Mouse (Mus musculus): Measurements from ENCODE around the gene Zg16. TPM values are rescaled to one million over a fixed set of nuclear protein-coding genes. Genes with fewer than 3 reads are reported as not detected.
A peak's percentile ranks its signal among the peaks of the same experiment; 100 is the strongest.

The Zg16 gene
- polyA plus RNA-seq, 1 experiment from 2014 or later, result not detected

- no peaks in the 10 kb centered on the region for H3K9me3 ChIP-seq
- H3K36me3 ChIP-seq, result peaks cover 83% of the 10 kb centered on the region
- no peak overlapping the region for H3K27ac ChIP-seq
- H3K4me1 ChIP-seq, result peaks cover 11% of the 10 kb centered on the region
- ATAC-seq (ENCODE audit: low FRiP score, low read depth), result no peak
- 82% methylated on average over 1 of the region's 1 CpGs for WGBS
- no peaks in the 10 kb centered on the region for H3K27me3 ChIP-seq
- H3K9ac ChIP-seq, result no peak overlapping the region
- no peak overlapping the region for H3K4me3 ChIP-seq
- H3K4me2 ChIP-seq (replicated peaks), result no peak overlapping the region
Observed at GRCm38 (mm10) chr7:127031244-127031643, 55.9 kb downstream of the Zg16 start.

DNA sequence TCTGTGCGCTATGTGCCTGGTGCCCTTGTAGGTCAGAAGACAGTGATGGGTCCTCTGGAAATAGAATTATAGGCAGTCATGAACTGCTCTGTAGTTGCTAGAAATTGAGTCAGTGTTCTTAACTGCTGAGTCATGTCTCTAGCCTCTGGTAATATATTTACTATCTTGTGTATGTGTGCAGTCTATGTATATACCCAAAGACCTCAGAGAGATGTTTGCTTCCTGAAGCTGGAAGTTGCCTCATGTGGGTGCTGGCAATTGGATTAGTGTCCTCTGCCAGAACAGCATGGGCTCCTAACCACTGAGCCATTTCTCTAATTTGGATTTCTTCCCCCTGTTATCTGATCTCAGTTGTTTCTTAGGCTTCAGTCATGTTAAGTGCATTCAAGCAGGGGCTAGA, 57.0 kb downstream of the Zg16 start:
- Histone ChIP-seq H3K27me3 (no peaks in the 10 kb centered on the region), H3K36me3 (peaks cover 74% of the 10 kb centered on the region), H3K9ac (no peak overlapping the region), H3K9me3 (no peaks in the 10 kb centered on the region), H3K4me3 (no peak overlapping the region), H3K4me1 (peaks cover 11% of the 10 kb centered on the region), H3K27ac (no peak overlapping the region), H3K4me2 (replicated peaks) (no peak overlapping the region)
- no peak for ATAC-seq (ENCODE audit: low FRiP score, low read depth)
- 97% methylated on average over 1 of the region's 1 CpGs for WGBS

DNA sequence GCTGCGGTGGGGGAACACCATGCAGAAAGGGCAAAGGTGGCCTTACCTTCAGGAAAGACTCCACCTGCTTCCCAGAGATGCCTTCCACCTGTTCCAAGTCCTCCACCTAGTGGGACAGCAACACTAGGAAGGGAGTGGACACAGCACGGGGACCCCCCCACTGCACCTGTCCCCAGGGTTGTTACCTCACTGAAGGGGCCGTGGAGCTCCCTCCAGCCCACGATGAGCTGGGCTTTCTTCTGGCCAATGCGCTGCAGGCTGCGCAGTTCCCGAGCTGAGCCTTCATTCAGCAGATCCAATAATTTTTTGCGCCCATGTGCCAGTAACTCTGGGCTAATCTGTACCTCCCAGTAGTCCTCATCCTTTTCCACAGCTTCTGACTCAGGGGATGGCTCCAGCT, 59.2 kb downstream of the Zg16 start:
- H3K36me3 ChIP-seq, result peaks cover 70% of the 10 kb centered on the region
- WGBS, result 63% methylated on average over 8 of the region's 8 CpGs
- H3K4me1 ChIP-seq, result peaks cover 31% of the 10 kb centered on the region
- no peaks in the 10 kb centered on the region for H3K27me3 ChIP-seq
- H3K4me2 ChIP-seq (replicated peaks), result peak overlapping the region; percentile 77
- H3K9ac ChIP-seq, result peak overlapping the region; percentile 65
- H3K27ac ChIP-seq, result peak overlapping the region; percentile 99
- peak overlapping the region; percentile 94 for H3K4me3 ChIP-seq
- H3K9me3 ChIP-seq, result no peaks in the 10 kb centered on the region
- ATAC-seq (ENCODE audit: low FRiP score, low read depth), result no peak

GRCm38 (mm10) chr7:127026984-127027726, 60.0 kb downstream of the Zg16 start, which contains the start of gene Maz:
Gene Maz, minus strand, starts transcription at chr7:127027037.
- Histone ChIP-seq H3K36me3 (peaks cover 70% of the 10 kb centered on the region), H3K4me1 (peaks cover 38% of the 10 kb centered on the region), H3K4me2 (replicated peaks) (peak within 1 kb of the TSS; percentile 98), H3K9ac (peak within 1 kb of the TSS; percentile 99), H3K4me3 (peak within 1 kb of the TSS; percentile 94), H3K9me3 (no peaks in the 10 kb centered on the region), H3K27me3 (no peaks in the 10 kb centered on the region), H3K27ac (peak within 1 kb of the TSS; percentile 99)
- WGBS, result 0% methylated on average over 55 of the region's 63 CpGs
- ATAC-seq (ENCODE audit: low FRiP score, low read depth), result peak; percentile 92

DNA sequence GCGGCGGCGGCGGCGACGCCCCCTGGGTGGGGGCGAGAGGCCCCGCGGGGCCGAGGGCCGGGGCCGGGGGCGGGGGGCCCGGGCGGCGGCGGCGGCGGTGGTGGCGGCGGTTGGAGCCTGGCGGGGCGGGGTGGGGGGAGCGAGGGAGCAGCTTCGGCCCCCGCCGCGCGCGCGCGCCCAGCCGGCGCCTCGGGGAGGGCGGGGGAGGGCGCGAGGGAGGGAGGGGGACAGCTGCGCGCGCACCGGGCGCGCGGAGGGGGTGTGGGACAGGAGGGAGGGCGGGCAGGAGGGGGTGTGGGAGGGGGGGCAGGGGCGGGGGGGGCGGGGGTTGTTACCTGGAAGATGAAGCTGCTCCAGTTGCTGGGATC, 60.5 kb downstream of the Zg16 start:
- Histone ChIP-seq H3K4me2 (replicated peaks) (peak overlapping the region; percentile 98), H3K4me3 (peak overlapping the region; percentile 94), H3K36me3 (peaks cover 70% of the 10 kb centered on the region), H3K9ac (peak overlapping the region; percentile 99), H3K27me3 (no peaks in the 10 kb centered on the region), H3K9me3 (no peaks in the 10 kb centered on the region), H3K27ac (peak overlapping the region; percentile 99), H3K4me1 (peaks cover 44% of the 10 kb centered on the region)
- ATAC-seq (ENCODE audit: low FRiP score, low read depth), result no peak
- 0% methylated on average over 5 of the region's 48 CpGs for WGBS

GRCm38 (mm10) chr7:127026161-127026600, 60.9 kb downstream of the Zg16 start:
- Histone ChIP-seq H3K4me1 (peaks cover 48% of the 10 kb centered on the region), H3K9ac (peak overlapping the region; percentile 99), H3K4me3 (peak overlapping the region; percentile 94), H3K9me3 (no peaks in the 10 kb centered on the region), H3K27me3 (no peaks in the 10 kb centered on the region), H3K36me3 (peaks cover 66% of the 10 kb centered on the region), H3K4me2 (replicated peaks) (peak overlapping the region; percentile 98), H3K27ac (peak overlapping the region; percentile 99)
- WGBS, result 4% methylated on average over 5 of the region's 48 CpGs
- ATAC-seq (ENCODE audit: low FRiP score, low read depth), result peak; percentile 25

GRCm38 (mm10) chr7:127025556-127026160, 61.5 kb downstream of the Zg16 start:
- peak overlapping the region; percentile 98 for H3K4me2 ChIP-seq (replicated peaks)
- H3K27ac ChIP-seq, result peak overlapping the region; percentile 99
- ATAC-seq (ENCODE audit: low FRiP score, low read depth), result no peak
- H3K4me1 ChIP-seq, result peaks cover 52% of the 10 kb centered on the region
- peak overlapping the region; percentile 94 for H3K4me3 ChIP-seq
- WGBS, result under 1% methylated on average over 46 of the region's 65 CpGs
- peaks cover 60% of the 10 kb centered on the region for H3K36me3 ChIP-seq
- no peaks in the 10 kb centered on the region for H3K9me3 ChIP-seq
- peak overlapping the region; percentile 99 for H3K9ac ChIP-seq
- no peaks in the 10 kb centered on the region for H3K27me3 ChIP-seq

DNA sequence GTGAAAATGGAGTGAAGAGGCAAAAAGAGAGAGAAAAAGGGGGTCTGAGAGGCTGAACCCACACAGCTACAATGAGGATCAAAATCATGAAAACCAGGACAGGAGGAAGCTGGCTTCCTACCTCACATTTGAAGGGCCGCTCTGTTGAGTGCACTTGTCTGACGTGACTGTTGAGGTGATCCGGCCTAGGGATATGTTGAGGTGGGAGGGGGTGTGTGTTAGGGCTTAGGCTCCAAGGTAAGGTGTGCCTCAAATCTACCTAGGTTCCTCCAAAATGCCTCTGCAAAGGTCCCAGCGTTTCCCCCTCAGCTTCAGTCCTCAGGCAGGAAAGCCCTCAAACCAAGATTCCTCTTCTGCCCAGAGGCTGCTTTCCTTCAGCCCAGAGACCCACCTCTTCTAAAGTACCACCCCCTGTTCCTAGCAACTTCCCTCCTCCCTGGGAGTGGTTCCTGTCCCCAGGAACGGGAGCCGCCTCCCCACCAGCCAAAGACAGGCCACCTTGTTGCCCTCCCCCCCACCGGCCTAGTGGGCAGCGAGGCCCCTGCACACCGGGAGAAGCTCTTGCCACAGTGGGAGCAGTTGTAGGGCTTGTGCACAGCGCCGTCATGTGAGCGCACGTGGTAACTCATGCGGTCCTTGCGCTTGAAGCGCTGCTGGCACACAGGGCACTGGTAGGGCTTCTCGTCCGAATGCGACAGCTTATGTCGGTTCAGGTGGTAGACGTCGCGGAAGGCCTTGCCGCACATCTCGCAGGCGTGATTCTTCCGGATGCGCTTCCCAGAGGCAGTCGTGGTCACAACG, 62.2 kb downstream of the Zg16 start:
- Histone ChIP-seq H3K4me1 (peaks cover 59% of the 10 kb centered on the region), H3K4me2 (replicated peaks) (peak overlapping the region; percentile 98), H3K9ac (peak overlapping the region; percentile 99), H3K27me3 (no peaks in the 10 kb centered on the region), H3K27ac (peak overlapping the region; percentile 99), H3K4me3 (peak overlapping the region; percentile 94), H3K9me3 (no peaks in the 10 kb centered on the region), H3K36me3 (peaks cover 53% of the 10 kb centered on the region)
- ATAC-seq (ENCODE audit: low FRiP score, low read depth), result 0 out of 2 replicates have a peak, but pooled peaks have one; percentile 4
- under 1% methylated on average over 30 of the region's 30 CpGs for WGBS

DNA sequence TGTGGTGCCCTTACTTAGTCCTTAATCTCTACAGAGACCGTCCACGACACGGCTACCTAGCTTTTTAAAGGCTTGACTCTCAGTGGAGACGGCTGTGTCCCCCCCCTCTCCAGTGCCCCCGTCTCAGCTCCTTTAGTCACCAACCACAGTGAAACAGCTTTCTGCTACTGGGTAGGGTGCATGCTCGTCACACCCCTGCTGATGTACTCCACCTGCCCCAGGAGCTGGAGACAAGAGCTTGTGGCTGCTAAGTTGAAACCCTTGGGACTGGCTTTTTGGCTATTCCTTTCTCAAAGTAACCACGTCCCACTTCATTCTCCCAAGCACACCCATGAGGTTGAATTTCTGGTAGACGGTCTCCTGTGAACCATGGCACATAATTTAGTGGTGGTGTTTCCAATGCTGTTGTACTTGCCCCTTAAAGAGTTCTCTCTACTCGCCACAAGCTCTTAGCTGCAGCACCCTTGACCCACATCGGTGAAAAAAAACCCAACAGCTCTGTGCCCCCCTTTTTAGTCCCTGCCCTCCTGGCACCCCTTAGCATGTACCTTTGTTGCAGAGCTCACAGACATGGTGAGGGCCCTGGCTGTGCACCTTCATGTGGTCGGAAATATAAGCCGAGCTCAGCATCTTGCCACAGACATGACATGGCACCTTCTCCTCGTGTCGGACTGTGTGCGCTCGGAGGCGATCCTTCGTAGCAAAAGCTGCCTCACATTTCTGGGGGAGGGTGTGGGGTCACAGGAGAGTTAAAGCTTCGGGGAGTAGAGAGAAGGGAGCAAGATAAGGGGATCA, 63.0 kb downstream of the Zg16 start:
- ATAC-seq (ENCODE audit: low FRiP score, low read depth), result no peak
- 18% methylated on average over 19 of the region's 19 CpGs for WGBS

GRCm38 (mm10) chr7:127023272-127023691, 63.8 kb downstream of the Zg16 start:
- Histone ChIP-seq H3K36me3 (peaks cover 38% of the 10 kb centered on the region), H3K4me2 (replicated peaks) (peak overlapping the region; percentile 98), H3K27me3 (no peaks in the 10 kb centered on the region), H3K9me3 (no peaks in the 10 kb centered on the region), H3K4me3 (peak overlapping the region; percentile 94), H3K9ac (peak overlapping the region; percentile 99), H3K27ac (peak overlapping the region; percentile 75; the same call in 1 of the 2 replicates), H3K4me1 (peaks cover 73% of the 10 kb centered on the region)
- WGBS, result 79% methylated on average over 13 of the region's 13 CpGs
- ATAC-seq (ENCODE audit: low FRiP score, low read depth), result no peak

More for the DNA sequence above, 63.0 kb downstream of the Zg16 start:
- Histone ChIP-seq H3K4me2 (replicated peaks) (peak overlapping the region; percentile 98), H3K27ac (peak overlapping the region; percentile 99; the same call in 1 of the 2 replicates), H3K4me1 (peaks cover 68% of the 10 kb centered on the region), H3K9me3 (no peaks in the 10 kb centered on the region), H3K27me3 (no peaks in the 10 kb centered on the region), H3K4me3 (peak overlapping the region; percentile 94), H3K9ac (peak overlapping the region; percentile 99), H3K36me3 (peaks cover 45% of the 10 kb centered on the region)

DNA sequence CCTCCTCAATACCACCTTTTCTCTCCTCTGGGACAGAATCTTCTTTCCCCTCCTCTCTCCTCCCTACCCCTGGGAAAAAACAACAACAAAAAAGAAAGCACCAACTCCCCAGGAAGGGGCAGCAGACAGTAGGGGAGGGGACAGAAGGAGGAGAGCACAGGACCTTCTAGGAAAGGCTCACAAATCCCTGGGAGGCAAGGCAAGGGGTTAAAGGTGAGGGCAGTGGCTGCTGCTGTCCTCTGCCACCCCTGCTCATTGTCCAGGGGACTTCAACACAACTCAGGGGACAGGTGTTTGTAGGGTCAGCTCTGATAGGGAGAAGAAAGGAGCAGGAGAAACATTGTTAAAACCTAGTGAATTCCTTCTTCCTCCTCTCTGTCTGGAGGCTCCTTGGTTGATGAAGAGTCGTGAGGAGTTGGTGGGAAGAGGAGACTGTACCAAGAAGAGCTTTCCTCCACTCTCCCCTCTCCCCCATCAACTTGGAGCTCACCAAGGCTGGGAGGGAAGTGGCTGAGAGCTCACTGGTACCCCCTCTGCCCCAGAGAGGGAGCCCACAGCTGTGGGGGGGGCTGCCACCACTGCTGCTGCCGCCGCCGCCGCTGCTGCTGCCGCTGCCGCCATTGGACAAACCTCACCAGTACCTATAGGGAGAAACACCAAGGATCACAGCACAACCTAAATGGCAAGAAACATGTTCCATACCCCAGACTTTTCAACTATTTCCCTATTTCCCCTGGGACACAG, 64.4 kb downstream of the Zg16 start:
- Histone ChIP-seq H3K4me1 (peaks cover 73% of the 10 kb centered on the region), H3K4me3 (peak overlapping the region; percentile 94), H3K27me3 (no peaks in the 10 kb centered on the region), H3K4me2 (replicated peaks) (peak overlapping the region; percentile 98), H3K9me3 (no peaks in the 10 kb centered on the region), H3K36me3 (peaks cover 32% of the 10 kb centered on the region), H3K9ac (peak overlapping the region; percentile 99), H3K27ac (peak overlapping the region; percentile 75; the same call in 1 of the 2 replicates)
- ATAC-seq (ENCODE audit: low FRiP score, low read depth), result no peak
- WGBS, result 86% methylated on average over 7 of the region's 7 CpGs
